Mouse (Mus musculus): Measurements from ENCODE around the gene Tbr1. TPM values are rescaled to one million over a fixed set of nuclear protein-coding genes. Genes with fewer than 3 reads are reported as not detected.
A peak's percentile ranks its signal among the peaks of the same experiment; 100 is the strongest.

Tbr1 gene
- polyA plus RNA-seq, 1 experiment from 2014 or later, result not detected

- no peak overlapping the region for H3K9ac ChIP-seq (ENCODE audit: low read length)
- no peak overlapping the region for H3K4me2 ChIP-seq (replicated peaks; ENCODE audit: low read depth)
- no peaks in the 10 kb centered on the region for H3K9me3 ChIP-seq (ENCODE audit: control insufficient read depth, low read length)
- ATAC-seq (ENCODE audit: low FRiP score, low TSS enrichment), result no peak
- no peaks in the 10 kb centered on the region for H3K36me3 ChIP-seq (ENCODE audit: control insufficient read depth, insufficient read depth, low read length)
- WGBS, result 4% methylated on average over 6 of the region's 6 CpGs
- peaks cover 18% of the 10 kb centered on the region; the same call in 1 of the 2 replicates for H3K27me3 ChIP-seq (ENCODE audit: control insufficient read depth, insufficient read depth, low read length)
- DNase-seq (ENCODE audit: low spot score), result no peak
- H3K27ac ChIP-seq (replicated peaks), result no peak overlapping the region
- no peaks in the 10 kb centered on the region; the same call in 1 of the 2 replicates for H3K4me1 ChIP-seq (replicated peaks; ENCODE audit: control insufficient read depth, insufficient read depth)
- no peak for TF ChIP-seq CTCF (IDR thresholded peaks at IDR 0.05; ENCODE audit: low read depth)
- TF ChIP-seq EP300 (optimal IDR thresholded peaks at IDR 0.05), result no peak
- H3K4me3 ChIP-seq (ENCODE audit: low read depth, low read length), result no peak overlapping the region
These were observed 6.0 kb downstream of the Tbr1 start for GRCm38 (mm10) chr2:61808776-61809175.

DNA sequence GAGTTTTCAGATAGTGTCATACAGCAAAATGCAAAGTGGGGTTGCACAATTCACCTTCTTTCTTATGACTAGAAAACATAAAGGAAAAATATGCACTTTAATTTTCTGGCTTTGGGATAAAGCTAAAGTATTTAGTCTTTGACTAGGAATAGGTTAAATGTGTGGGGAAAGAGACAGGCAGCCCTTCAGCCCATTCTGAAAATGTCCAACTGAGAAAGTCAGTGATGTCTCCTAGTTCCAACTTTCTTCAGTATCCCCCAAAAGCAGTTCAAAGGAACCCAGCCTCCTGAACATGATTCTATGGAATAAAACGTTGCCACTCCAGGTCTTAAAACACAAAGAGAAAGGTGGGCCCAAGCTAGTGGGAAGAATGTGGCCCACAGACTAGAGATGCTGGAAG lies 6.7 kb downstream of the Tbr1 start:
- peaks cover 23% of the 10 kb centered on the region; the same call in 1 of the 2 replicates for H3K27me3 ChIP-seq (ENCODE audit: control insufficient read depth, insufficient read depth, low read length)
- H3K27ac ChIP-seq (replicated peaks), result no peak overlapping the region
- H3K9ac ChIP-seq (ENCODE audit: low read length), result no peak overlapping the region
- no peak for ATAC-seq (ENCODE audit: low FRiP score, low TSS enrichment)
- WGBS, result 13% methylated on average over 1 of the region's 1 CpGs
- TF ChIP-seq CTCF (IDR thresholded peaks at IDR 0.05; ENCODE audit: low read depth) (no peak), EP300 (optimal IDR thresholded peaks at IDR 0.05) (no peak)
- H3K9me3 ChIP-seq (ENCODE audit: control insufficient read depth, low read length), result no peaks in the 10 kb centered on the region
- H3K4me1 ChIP-seq (replicated peaks; ENCODE audit: control insufficient read depth, insufficient read depth), result no peaks in the 10 kb centered on the region; the same call in 1 of the 2 replicates
- H3K4me2 ChIP-seq (replicated peaks; ENCODE audit: low read depth), result no peak overlapping the region
- DNase-seq (ENCODE audit: low spot score), result no peak
- no peak overlapping the region for H3K4me3 ChIP-seq (ENCODE audit: low read depth, low read length)
- H3K36me3 ChIP-seq (ENCODE audit: control insufficient read depth, insufficient read depth, low read length), result no peaks in the 10 kb centered on the region

DNA sequence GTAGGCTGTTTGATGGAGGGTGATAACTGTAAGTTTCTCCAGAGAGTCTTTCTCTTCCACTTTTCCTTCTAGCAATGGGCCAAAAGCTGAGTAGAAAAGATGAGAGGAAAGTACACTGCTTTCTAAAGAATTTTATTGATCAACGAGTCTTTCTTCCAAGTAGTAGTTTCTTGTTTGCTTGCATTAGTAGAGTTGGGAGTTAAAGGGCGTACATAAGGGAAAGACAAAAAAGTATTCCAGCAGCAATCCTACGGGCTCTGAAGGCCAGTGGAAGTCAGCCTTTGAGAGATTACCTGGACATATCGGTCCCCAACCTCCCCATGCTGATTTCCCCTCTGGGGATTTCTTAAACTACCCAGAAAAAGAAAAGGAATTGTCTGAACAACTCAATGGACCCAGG lies 8.0 kb downstream of the Tbr1 start:
- no peaks in the 10 kb centered on the region; the same call in 1 of the 2 replicates for H3K4me1 ChIP-seq (replicated peaks; ENCODE audit: control insufficient read depth, insufficient read depth)
- no peak for ATAC-seq (ENCODE audit: low FRiP score, low TSS enrichment)
- 62% methylated on average over 4 of the region's 4 CpGs for WGBS
- no peak for DNase-seq (ENCODE audit: low spot score)
- H3K36me3 ChIP-seq (ENCODE audit: control insufficient read depth, insufficient read depth, low read length), result no peaks in the 10 kb centered on the region
- no peak overlapping the region for H3K27ac ChIP-seq (replicated peaks)
- no peak overlapping the region for H3K4me2 ChIP-seq (replicated peaks; ENCODE audit: low read depth)
- H3K27me3 ChIP-seq (ENCODE audit: control insufficient read depth, insufficient read depth, low read length), result peaks cover 28% of the 10 kb centered on the region; the same call in 1 of the 2 replicates
- H3K4me3 ChIP-seq (ENCODE audit: low read depth, low read length), result no peak overlapping the region
- no peaks in the 10 kb centered on the region for H3K9me3 ChIP-seq (ENCODE audit: control insufficient read depth, low read length)
- no peak for TF ChIP-seq EP300 (optimal IDR thresholded peaks at IDR 0.05)
- TF ChIP-seq CTCF (IDR thresholded peaks at IDR 0.05; ENCODE audit: low read depth), result no peak
- no peak overlapping the region for H3K9ac ChIP-seq (ENCODE audit: low read length)

GRCm38 (mm10) chr2:61811163-61811506 lies 8.4 kb downstream of the Tbr1 start:
- Histone ChIP-seq H3K36me3 (ENCODE audit: control insufficient read depth, insufficient read depth, low read length) (no peaks in the 10 kb centered on the region), H3K4me3 (ENCODE audit: low read depth, low read length) (peak overlapping the region; percentile 45; the same call in 1 of the 2 replicates), H3K4me1 (replicated peaks; ENCODE audit: control insufficient read depth, insufficient read depth) (no peaks in the 10 kb centered on the region; the same call in 1 of the 2 replicates), H3K27me3 (ENCODE audit: control insufficient read depth, insufficient read depth, low read length) (peaks cover 32% of the 10 kb centered on the region; the same call in 1 of the 2 replicates), H3K9ac (ENCODE audit: low read length) (no peak overlapping the region), H3K27ac (replicated peaks) (no peak overlapping the region), H3K9me3 (ENCODE audit: control insufficient read depth, low read length) (no peaks in the 10 kb centered on the region), H3K4me2 (replicated peaks; ENCODE audit: low read depth) (peak overlapping the region; percentile 81; the same call in 1 of the 2 replicates)
- DNase-seq (ENCODE audit: low spot score) (no peak), ATAC-seq (ENCODE audit: low FRiP score, low TSS enrichment) (no peak)
- TF ChIP-seq CTCF (IDR thresholded peaks at IDR 0.05; ENCODE audit: low read depth) (no peak), EP300 (optimal IDR thresholded peaks at IDR 0.05) (no peak)
- 40% methylated on average over 8 of the region's 8 CpGs for WGBS

DNA sequence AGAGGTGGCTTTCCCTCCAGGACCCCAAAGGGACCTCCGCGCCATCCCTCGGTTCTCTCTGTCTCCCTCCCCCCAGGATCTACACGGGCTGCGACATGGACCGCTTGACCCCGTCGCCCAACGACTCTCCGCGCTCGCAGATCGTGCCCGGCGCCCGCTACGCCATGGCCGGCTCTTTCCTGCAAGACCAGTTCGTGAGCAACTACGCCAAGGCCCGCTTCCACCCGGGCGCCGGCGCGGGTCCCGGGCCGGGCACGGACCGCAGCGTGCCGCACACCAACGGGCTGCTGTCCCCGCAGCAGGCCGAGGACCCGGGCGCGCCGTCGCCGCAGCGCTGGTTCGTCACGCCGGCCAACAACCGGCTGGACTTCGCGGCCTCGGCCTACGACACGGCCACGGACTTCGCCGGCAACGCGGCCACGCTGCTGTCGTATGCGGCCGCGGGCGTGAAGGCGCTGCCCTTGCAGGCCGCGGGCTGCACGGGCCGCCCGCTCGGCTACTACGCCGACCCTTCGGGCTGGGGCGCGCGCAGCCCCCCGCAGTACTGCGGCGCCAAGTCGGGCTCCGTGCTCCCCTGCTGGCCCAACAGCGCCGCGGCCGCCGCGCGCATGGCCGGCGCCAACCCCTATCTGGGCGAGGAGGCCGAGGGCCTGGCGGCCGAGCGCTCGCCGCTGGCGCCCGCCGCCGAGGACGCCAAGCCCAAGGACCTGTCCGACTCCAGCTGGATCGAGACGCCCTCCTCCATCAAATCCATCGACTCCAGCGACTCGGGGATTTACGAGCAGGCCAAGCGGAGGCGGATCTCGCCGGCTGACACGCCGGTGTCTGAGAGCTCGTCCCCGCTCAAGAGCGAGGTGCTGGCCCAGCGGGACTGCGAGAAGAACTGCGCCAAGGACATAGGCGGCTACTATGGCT lies 9.0 kb downstream of the Tbr1 start:
- Histone ChIP-seq H3K9ac (ENCODE audit: low read length) (peak overlapping the region; percentile 51), H3K4me1 (replicated peaks; ENCODE audit: control insufficient read depth, insufficient read depth) (no peaks in the 10 kb centered on the region; the same call in 1 of the 2 replicates), H3K9me3 (ENCODE audit: control insufficient read depth, low read length) (no peaks in the 10 kb centered on the region), H3K4me2 (replicated peaks; ENCODE audit: low read depth) (peak overlapping the region; percentile 81), H3K36me3 (ENCODE audit: control insufficient read depth, insufficient read depth, low read length) (no peaks in the 10 kb centered on the region), H3K27ac (replicated peaks) (no peak overlapping the region), H3K4me3 (ENCODE audit: low read depth, low read length) (peak overlapping the region; percentile 45), H3K27me3 (ENCODE audit: control insufficient read depth, insufficient read depth, low read length) (peaks cover 32% of the 10 kb centered on the region; the same call in 1 of the 2 replicates)
- 2% methylated on average over 101 of the region's 121 CpGs for WGBS
- ATAC-seq (ENCODE audit: low FRiP score, low TSS enrichment) (peak; percentile 61), DNase-seq (ENCODE audit: low spot score) (peak; percentile 54)
- no peak for TF ChIP-seq EP300 (optimal IDR thresholded peaks at IDR 0.05)
- no peak for TF ChIP-seq CTCF (IDR thresholded peaks at IDR 0.05; ENCODE audit: low read depth)

- ATAC-seq (ENCODE audit: low FRiP score, low TSS enrichment), result no peak
- WGBS, result 10% methylated on average over 12 of the region's 12 CpGs
- TF ChIP-seq CTCF (IDR thresholded peaks at IDR 0.05; ENCODE audit: low read depth), result no peak
- TF ChIP-seq EP300 (optimal IDR thresholded peaks at IDR 0.05), result no peak
- Histone ChIP-seq H3K36me3 (ENCODE audit: control insufficient read depth, insufficient read depth, low read length) (no peaks in the 10 kb centered on the region), H3K27ac (replicated peaks) (no peak overlapping the region), H3K9me3 (ENCODE audit: control insufficient read depth, low read length) (no peaks in the 10 kb centered on the region), H3K4me2 (replicated peaks; ENCODE audit: low read depth) (peak overlapping the region; percentile 81), H3K4me1 (replicated peaks; ENCODE audit: control insufficient read depth, insufficient read depth) (no peaks in the 10 kb centered on the region; the same call in 1 of the 2 replicates), H3K9ac (ENCODE audit: low read length) (no peak overlapping the region), H3K4me3 (ENCODE audit: low read depth, low read length) (peak overlapping the region; percentile 45), H3K27me3 (ENCODE audit: control insufficient read depth, insufficient read depth, low read length) (peaks cover 32% of the 10 kb centered on the region; the same call in 1 of the 2 replicates)
- no peak for DNase-seq (ENCODE audit: low spot score)
These were observed 9.8 kb downstream of the Tbr1 start for GRCm38 (mm10) chr2:61812536-61812935.

All from stomach, postnatal 0 days (tissue).